Mouse (Mus musculus) right cerebral cortex, postnatal 14 days (tissue): ENCODE data around the gene Zfp64.
A peak's percentile ranks its signal among the peaks of the same experiment; 100 is the strongest.

Experiments used
- DNase-seq: peaks from one replicate; pipeline ENCODE4 v3.0.0; 2022

Gene Zfp64

GRCm38 (mm10) chr2:168947663-168948062 is 7.7 kb downstream of the Zfp64 start:
- DNase-seq = no peak

- DNase-seq = no peak
Observed at GRCm38 (mm10) chr2:168944011-168944410, 11.4 kb downstream of the Zfp64 start.

- DNase-seq = no peak
Observed at GRCm38 (mm10) chr2:168939941-168940340, 15.4 kb downstream of the Zfp64 start.

GRCm38 (mm10) chr2:168939261-168939933 is 16.0 kb downstream of the Zfp64 start:
- DNase-seq = no peak

- no peak for DNase-seq
Observed at GRCm38 (mm10) chr2:168936896-168937295, 18.5 kb downstream of the Zfp64 start.

- no peak for DNase-seq
Observed at GRCm38 (mm10) chr2:168935165-168935564, 20.2 kb downstream of the Zfp64 start.

- DNase-seq = no peak
Observed at GRCm38 (mm10) chr2:168931686-168932085, 23.7 kb downstream of the Zfp64 start.

- peak; percentile 84 for DNase-seq
Observed at GRCm38 (mm10) chr2:168929691-168930090, 25.7 kb downstream of the Zfp64 start.

- DNase-seq = no peak
Observed at GRCm38 (mm10) chr2:168927401-168927800, 28.0 kb downstream of the Zfp64 start.

- DNase-seq = peak; percentile 78
Observed at GRCm38 (mm10) chr2:168926257-168926810, 29.1 kb downstream of the Zfp64 start.

GRCm38 (mm10) chr2:168923706-168924105 is 31.7 kb downstream of the Zfp64 start:
- peak; percentile 64 for DNase-seq

- DNase-seq = no peak
Observed at GRCm38 (mm10) chr2:168922466-168922865, 32.9 kb downstream of the Zfp64 start.

GRCm38 (mm10) chr2:168920007-168920406 is 35.4 kb downstream of the Zfp64 start:
- DNase-seq = no peak

- no peak for DNase-seq
Observed at GRCm38 (mm10) chr2:168912901-168913721, 42.3 kb downstream of the Zfp64 start.

- no peak for DNase-seq
Observed at GRCm38 (mm10) chr2:168912051-168912891, 43.1 kb downstream of the Zfp64 start.

GRCm38 (mm10) chr2:168911527-168911926 is 43.9 kb downstream of the Zfp64 start:
- DNase-seq = no peak

GRCm38 (mm10) chr2:168906022-168906421 is 49.4 kb downstream of the Zfp64 start:
- no peak for DNase-seq

- DNase-seq = no peak
Observed at GRCm38 (mm10) chr2:168904846-168905245, 50.5 kb downstream of the Zfp64 start.

GRCm38 (mm10) chr2:168904188-168904587 is 51.2 kb downstream of the Zfp64 start:
- no peak for DNase-seq

GRCm38 (mm10) chr2:168902634-168903033 is 52.8 kb downstream of the Zfp64 start:
- DNase-seq = peak; percentile 36

GRCm38 (mm10) chr2:168897906-168898305 is 57.5 kb downstream of the Zfp64 start:
- DNase-seq = no peak

GRCm38 (mm10) chr2:168895531-168895930 is 59.9 kb downstream of the Zfp64 start:
- no peak for DNase-seq

- DNase-seq = no peak
Observed at GRCm38 (mm10) chr2:168894738-168895137, 60.6 kb downstream of the Zfp64 start.
